Mouse (Mus musculus): ENCODE results near the gene Uap1. TPM values are rescaled to one million over a fixed set of nuclear protein-coding genes. Genes with fewer than 3 reads are reported as not detected.

Uap1 gene
- polyA plus RNA-seq, 1 experiment: 32.8 TPM

- no peak for DNase-seq (ENCODE audit: low read depth)
Measured at GRCm38 (mm10) chr1:170164913-170165312, 9.8 kb downstream of the Uap1 start.

GRCm38 (mm10) chr1:170164053-170164614 is 10.6 kb downstream of the Uap1 start:
- no peak for DNase-seq (ENCODE audit: low read depth)

DNA sequence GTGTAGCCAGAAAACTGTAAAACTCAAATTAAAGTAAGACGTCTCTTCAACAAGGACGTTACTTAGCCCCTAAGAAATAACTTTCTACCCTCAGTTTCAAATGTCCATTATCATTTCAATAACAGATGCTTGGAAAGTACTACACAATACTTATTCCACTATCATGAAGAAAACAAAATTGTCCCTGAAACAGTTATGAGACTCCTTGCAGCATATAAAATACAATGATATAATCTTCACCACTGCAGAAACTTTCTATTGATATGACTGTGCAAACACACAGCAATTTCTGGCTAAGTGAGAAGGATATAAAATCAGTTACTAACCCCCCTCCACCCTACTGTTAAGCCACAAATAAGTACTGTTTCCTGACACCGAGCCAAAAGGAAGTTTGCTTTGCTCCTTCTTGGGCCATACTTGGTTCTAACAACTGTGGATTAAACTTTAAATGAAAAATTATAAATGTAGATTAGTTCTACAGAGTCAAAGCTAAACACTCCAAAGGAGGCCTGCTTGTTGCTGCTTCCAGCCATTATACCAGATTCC is 11.3 kb downstream of the Uap1 start:
- DNase-seq (ENCODE audit: low read depth): no peak

DNA sequence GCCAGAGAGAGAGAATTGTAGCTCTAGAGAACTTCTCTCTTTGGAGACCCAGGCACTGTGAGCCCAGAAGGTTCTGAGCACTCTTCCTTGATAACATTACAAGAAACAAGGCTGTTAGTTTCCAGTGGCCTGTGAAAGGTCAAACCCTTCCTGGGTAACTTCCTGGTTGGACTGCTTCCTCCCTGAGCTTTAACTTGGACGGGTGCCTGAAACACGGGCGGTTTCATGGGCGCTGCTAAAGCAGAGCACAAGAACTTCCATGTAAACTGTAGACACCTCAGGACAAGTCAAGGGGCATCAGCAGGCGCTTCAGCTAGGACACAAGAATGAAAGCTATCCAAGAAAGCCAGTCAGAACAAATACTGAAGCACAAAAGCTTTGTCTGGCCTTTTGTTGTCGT is 12.9 kb downstream of the Uap1 start:
- no peak for DNase-seq (ENCODE audit: low read depth)

DNA sequence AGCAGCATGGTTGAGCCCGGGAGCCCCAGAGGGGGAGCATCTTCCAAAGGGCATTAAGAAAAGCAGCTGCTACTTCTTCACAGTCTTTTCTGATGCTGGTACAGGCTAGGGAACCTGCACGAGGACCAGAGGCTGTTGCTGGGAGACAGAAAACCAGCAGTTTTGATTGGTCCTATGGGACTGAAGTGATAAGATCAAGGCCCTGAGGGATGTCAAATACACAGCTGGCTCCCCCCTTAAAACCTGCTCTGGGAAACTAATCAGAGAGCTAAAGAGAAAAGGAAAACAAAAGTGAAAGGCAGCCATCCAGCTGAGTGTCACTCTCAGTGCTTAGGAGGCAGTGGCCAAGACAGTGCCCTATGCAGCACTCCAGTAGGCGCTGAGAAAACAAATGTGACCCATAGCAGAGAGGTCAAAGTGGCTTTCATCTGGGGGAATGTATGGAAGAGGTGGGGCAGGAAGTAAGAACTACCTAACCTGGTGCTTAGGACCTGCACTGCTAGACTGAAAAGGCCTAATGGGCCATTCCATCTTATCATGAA is 14.3 kb downstream of the Uap1 start:
- no peak for DNase-seq (ENCODE audit: low read depth)

- no peak for DNase-seq (ENCODE audit: low read depth)
Measured at GRCm38 (mm10) chr1:170159707-170160106, 15.1 kb downstream of the Uap1 start.

- DNase-seq (ENCODE audit: low read depth): no peak
Measured at GRCm38 (mm10) chr1:170155761-170156160, 19.0 kb downstream of the Uap1 start.

DNA sequence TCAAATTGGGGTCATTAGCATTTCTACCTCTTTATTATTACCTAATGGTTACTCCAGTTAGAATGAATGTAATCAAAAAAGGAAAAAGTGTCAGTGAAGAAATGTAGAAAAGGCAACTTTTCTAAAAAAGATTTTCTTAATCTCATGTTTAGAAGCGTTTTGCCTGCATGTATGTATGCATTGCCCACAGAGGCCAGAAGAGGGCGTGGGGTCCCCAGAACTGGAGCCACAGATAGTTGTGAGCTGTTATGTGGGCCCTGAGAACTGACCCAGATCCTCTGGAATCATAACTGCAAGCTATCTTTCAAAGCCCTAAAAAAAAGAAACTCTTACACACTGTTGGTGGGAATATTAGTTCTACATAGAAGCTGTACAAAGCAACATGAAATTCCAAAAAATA is 19.5 kb downstream of the Uap1 start:
- no peak for DNase-seq (ENCODE audit: low read depth)

DNA sequence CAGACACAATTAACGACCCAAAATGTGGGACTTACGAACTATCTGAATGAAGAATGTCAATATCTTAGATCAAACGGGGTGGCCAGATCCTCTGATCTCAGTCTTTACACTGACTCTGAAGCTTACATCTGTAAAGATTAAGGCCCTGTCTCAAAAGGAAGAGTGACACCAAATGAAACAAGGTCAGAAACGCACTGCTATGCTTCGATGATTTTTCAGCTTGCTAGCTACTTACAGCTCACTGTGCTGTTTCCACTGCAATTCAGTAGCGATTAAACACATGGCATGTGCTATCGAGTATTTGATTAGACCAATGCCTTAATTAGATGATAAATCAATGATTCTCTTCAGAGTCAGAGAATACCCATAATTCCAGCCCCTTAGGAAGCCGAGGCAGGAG is 20.8 kb downstream of the Uap1 start:
- no peak for DNase-seq (ENCODE audit: low read depth)

DNA sequence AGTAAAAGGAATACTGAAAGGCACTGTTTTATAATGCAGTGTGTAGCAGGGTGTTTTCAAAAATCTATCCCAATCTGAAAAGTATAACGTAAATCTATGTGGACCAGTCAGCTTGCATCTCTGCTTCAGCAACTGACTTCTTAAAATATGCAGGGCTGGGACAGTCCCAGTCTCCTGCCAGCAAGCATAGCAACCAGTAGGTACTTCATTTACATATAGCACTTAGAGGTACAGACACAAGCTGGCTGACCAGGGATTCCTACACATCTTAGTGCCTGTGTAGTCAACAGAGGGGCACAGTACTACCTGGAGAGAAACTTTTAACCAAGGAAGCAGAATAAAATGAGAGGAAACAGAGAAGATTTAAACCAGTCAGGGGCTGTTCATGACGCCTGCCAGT is 22.2 kb downstream of the Uap1 start:
- DNase-seq (ENCODE audit: low read depth): no peak

GRCm38 (mm10) chr1:170150870-170151269 is 23.9 kb downstream of the Uap1 start:
- DNase-seq (ENCODE audit: low read depth): no peak

GRCm38 (mm10) chr1:170149756-170150155 is 25.0 kb downstream of the Uap1 start:
- no peak for DNase-seq (ENCODE audit: low read depth)

GRCm38 (mm10) chr1:170148536-170148935 is 26.2 kb downstream of the Uap1 start:
- DNase-seq (ENCODE audit: low read depth): no peak

- DNase-seq (ENCODE audit: low read depth): peak; percentile 38
Measured at GRCm38 (mm10) chr1:170147651-170148448, 26.9 kb downstream of the Uap1 start.

DNA sequence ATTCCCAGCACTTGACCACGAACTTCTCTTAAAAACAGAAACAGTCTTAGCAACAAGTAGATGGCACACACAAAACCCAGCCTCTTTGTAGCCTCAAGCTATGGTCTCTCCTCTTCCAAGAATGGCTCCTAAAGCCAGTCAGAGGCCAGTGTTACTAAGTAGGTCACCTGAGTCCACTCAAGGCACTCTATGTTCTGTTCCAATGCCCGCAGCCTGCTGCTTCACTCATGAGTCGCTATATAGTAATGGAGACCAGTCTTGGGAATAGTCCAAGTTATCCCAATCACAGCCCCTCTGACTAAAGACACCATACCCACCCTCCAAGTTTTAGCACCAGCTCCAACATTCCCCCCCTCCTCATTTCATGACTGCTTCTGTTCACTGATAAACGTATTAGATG is 29.2 kb downstream of the Uap1 start:
- no peak for DNase-seq (ENCODE audit: low read depth)

- no peak for DNase-seq (ENCODE audit: low read depth)
Measured at GRCm38 (mm10) chr1:170142256-170142871, 32.4 kb downstream of the Uap1 start.

GRCm38 (mm10) chr1:170141626-170142025 is 33.1 kb downstream of the Uap1 start:
- DNase-seq (ENCODE audit: low read depth): no peak

DNA sequence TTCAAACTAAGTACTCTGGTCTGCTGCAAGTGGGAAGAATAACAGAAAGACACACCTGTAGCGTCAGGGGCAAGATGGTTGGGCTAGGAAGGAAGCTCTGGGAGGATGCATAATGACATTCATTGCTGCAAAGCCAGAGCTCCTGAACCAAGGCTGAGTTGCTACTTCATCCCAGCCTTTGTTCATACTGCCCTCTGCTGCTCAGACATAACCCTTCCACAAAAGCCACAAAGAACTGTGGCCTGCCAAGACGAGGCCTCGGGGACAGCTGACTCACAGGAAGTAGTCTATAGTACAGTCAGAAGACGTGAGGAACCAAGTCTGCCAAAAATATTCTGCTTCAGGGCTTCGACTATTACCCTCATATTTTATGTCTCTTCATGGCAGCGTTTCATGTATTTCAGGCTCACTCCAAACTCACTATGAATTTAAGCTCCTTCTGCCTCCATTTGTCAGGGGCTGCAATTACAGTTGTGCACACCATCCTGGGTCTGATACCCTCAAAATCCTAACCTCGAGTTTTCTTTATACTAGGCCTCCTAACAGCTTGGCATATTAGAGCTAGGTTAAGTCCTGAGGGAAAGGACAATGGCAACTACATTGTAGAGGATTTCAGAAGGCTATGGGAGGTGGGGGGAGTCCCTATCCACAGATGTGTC is 38.3 kb downstream of the Uap1 start:
- peak; percentile 65 for DNase-seq (ENCODE audit: low read depth)

GRCm38 (mm10) chr1:170134264-170134663 is 40.5 kb downstream of the Uap1 start:
- DNase-seq (ENCODE audit: low read depth): no peak

GRCm38 (mm10) chr1:170130962-170131361 is 43.8 kb downstream of the Uap1 start:
- DNase-seq (ENCODE audit: low read depth): no peak

DNA sequence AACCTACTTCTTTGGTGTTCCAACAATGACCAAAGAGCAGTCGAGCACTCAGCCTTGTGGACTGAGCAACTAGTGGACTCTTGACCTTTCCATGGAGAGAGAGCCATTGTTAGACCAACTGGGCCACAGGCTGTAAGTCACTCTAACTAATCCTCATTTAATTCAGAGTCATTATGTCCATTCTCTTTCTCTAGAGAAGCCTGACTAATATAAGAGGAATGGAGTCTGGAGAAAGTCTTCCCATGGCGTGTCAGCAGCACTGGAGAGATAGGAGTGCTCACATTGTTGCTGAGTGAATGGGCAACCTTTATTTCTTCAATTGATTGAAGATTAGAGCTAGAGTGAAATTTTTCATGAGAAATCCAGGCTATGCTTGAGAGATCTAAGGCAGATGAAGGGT is 50.1 kb downstream of the Uap1 start:
- DNase-seq (ENCODE audit: low read depth): no peak

GRCm38 (mm10) chr1:170113616-170114015 is 61.1 kb downstream of the Uap1 start:
- no peak for DNase-seq (ENCODE audit: low read depth)

Measured in gonadal fat pad, adult 2 months (tissue).